Mouse (Mus musculus) forebrain, embryonic 14.5 days (tissue): ENCODE results near the gene Ap2m1. TPM values are rescaled to one million over a fixed set of nuclear protein-coding genes. Genes with fewer than 3 reads are reported as not detected.

Source experiments
- polyA plus RNA-seq: library from polyadenylated mRNA; unstranded; fragments of >200 nt; fragmentation: Nextera tagmentation; extraction: Ambion mirVana; gene quantifications from 2 replicates; pipeline ENCODE4 v1.2.1, GENCODE M21; 2014

The Ap2m1 gene
- polyA plus RNA-seq, 1 experiment from 2014 or later, result 1,206 TPM

Other genes with a start within 250 kb of the Ap2m1 start
- 81.1 and 88.6 TPM in 2 replicates for gene Parl, start 233.1 kb upstream of the Ap2m1 start, polyA plus RNA-seq
- gene Cyp2ab1, start 210.1 kb upstream of the Ap2m1 start, polyA plus RNA-seq, result not detected in 2 replicates
- 96.7 and 120 TPM in 2 replicates for gene Abcc5, start 109.1 kb upstream of the Ap2m1 start, polyA plus RNA-seq
- gene Eif2b5, start 36.7 kb upstream of the Ap2m1 start, polyA plus RNA-seq, result 90.3 and 92.1 TPM in 2 replicates
- 25.3 and 26.0 TPM in 2 replicates for gene Dvl3, start 18.5 kb upstream of the Ap2m1 start, polyA plus RNA-seq
- 64.8 and 74.4 TPM in 2 replicates for gene Abcf3, start 13.1 kb downstream of the Ap2m1 start, polyA plus RNA-seq
- gene Vwa5b2, start 54.0 kb downstream of the Ap2m1 start, polyA plus RNA-seq, result 1.3 and 4.1 TPM in 2 replicates
- 18.2 and 24.8 TPM in 2 replicates for gene Eef1akmt4, start 76.1 kb downstream of the Ap2m1 start, polyA plus RNA-seq
- 0.17 TPM in 1 of 2 replicates, not detected in the other for gene Gm49333, start 76.1 kb downstream of the Ap2m1 start, polyA plus RNA-seq
- gene Alg3, start 76.3 kb downstream of the Ap2m1 start, polyA plus RNA-seq, result 34.9 and 44.4 TPM in 2 replicates
- gene Camk2n2, start 85.8 kb downstream of the Ap2m1 start, polyA plus RNA-seq, result 18.6 and 18.9 TPM in 2 replicates
- 5.3 and 6.0 TPM in 2 replicates for gene Ece2, start 94.3 kb downstream of the Ap2m1 start, polyA plus RNA-seq
- 354 and 377 TPM in 2 replicates for gene Psmd2, start 116.2 kb downstream of the Ap2m1 start, polyA plus RNA-seq
- 97.6 and 109 TPM in 2 replicates for gene Eif4g1, start 132.8 kb downstream of the Ap2m1 start, polyA plus RNA-seq
- gene Fam131a, start 157.8 kb downstream of the Ap2m1 start, polyA plus RNA-seq, result 51.5 and 55.5 TPM in 2 replicates
- gene Polr2h, start 182.2 kb downstream of the Ap2m1 start, polyA plus RNA-seq, result 112 and 126 TPM in 2 replicates
- gene Clcn2, start 182.3 kb downstream of the Ap2m1 start, polyA plus RNA-seq, result 11.9 and 15.2 TPM in 2 replicates
- gene Chrd, start 197.6 kb downstream of the Ap2m1 start, polyA plus RNA-seq, result 2.6 and 3.8 TPM in 2 replicates
- 0.25 and 0.62 TPM in 2 replicates for gene Thpo, start 199.0 kb downstream of the Ap2m1 start, polyA plus RNA-seq